Mouse (Mus musculus) limb, embryonic 10.5 days (tissue): ENCODE measurements around the gene Il4. TPM values are rescaled to one million over a fixed set of nuclear protein-coding genes. Genes with fewer than 3 reads are reported as not detected.
A peak's percentile ranks its signal among the peaks of the same experiment; 100 is the strongest.

ENCODE experiments used
- DNase-seq: peaks from one replicate; pipeline ENCODE4 v3.0.0-alpha.2; 2017; ENCODE audit warnings: low spot score
- H3K27ac ChIP-seq: fragments of 300-500 bp; sonication (generic); 2 replicates; pipeline ENCODE4 v1.5.1; 2016; ENCODE audit warnings: mild to moderate bottlenecking
- H3K27me3 ChIP-seq: fragments of 300-500 bp; sonication (generic); 2 replicates; pipeline ENCODE4 v1.6.1; 2016; ENCODE audit warnings: low read depth, mild to moderate bottlenecking; ENCODE audit not compliant: poor library complexity, severe bottlenecking
- H3K36me3 ChIP-seq: fragments of 300-500 bp; sonication (generic); 2 replicates; pipeline ENCODE4 v1.6.1; 2016; ENCODE audit warnings: mild to moderate bottlenecking, moderate library complexity
- H3K4me1 ChIP-seq: fragments of 300-500 bp; sonication (generic); 2 replicates; pipeline ENCODE4 v1.6.1; 2016
- H3K4me3 ChIP-seq: fragments of 300-500 bp; sonication (generic); 2 replicates; pipeline ENCODE4 v1.5.1; 2016; ENCODE audit warnings: mild to moderate bottlenecking, moderate library complexity
- H3K9me3 ChIP-seq: fragments of 300-500 bp; sonication (generic); replicated peaks from 2 replicates; pipeline ENCODE4 v1.6.1; 2016; ENCODE audit warnings: mild to moderate bottlenecking
- WGBS: fragments of 180-500 bp; shearing (Covaris S2); methylation state at CpG from one replicate; pipeline ENCODE4 v1.1.7; 2016; 5-methylcytosine and 5-hydroxymethylcytosine counted together
- polyA plus RNA-seq: library from polyadenylated mRNA; unstranded; fragments of >200 nt; fragmentation: Nextera tagmentation; extraction: Ambion mirVana; gene quantifications from 2 replicates; pipeline ENCODE4 v1.2.1, GENCODE M21; 2016

Gene Il4
- polyA plus RNA-seq, result 0.40 and 0.58 TPM in 2 replicates

GRCm38 (mm10) chr11:53618619-53619198 is at the start of gene Il4:
Gene Il4, minus strand, starts transcription at chr11:53618669.
- Histone ChIP-seq H3K36me3 (no peaks in the 10 kb centered on the region), H3K4me3 (no peak within 1 kb of the TSS), H3K9me3 (no peaks in the 10 kb centered on the region), H3K4me1 (no peaks in the 10 kb centered on the region), H3K27ac (no peak within 1 kb of the TSS), H3K27me3 (no peaks in the 10 kb centered on the region)
- WGBS, result 86% methylated on average over 7 of the region's 7 CpGs
- DNase-seq, result no peak

GRCm38 (mm10) chr11:53664091-53664490 is 45.6 kb upstream of the Il4 start:
- Histone ChIP-seq H3K27me3 (no peaks in the 10 kb centered on the region), H3K27ac (no peak overlapping the region), H3K9me3 (no peaks in the 10 kb centered on the region), H3K36me3 (peaks cover 41% of the 10 kb centered on the region), H3K4me1 (peaks cover 2% of the 10 kb centered on the region; the same call in 1 of the 2 replicates), H3K4me3 (no peak overlapping the region)
- no peak for DNase-seq
- WGBS, result 91% methylated on average over 5 of the region's 5 CpGs

- Histone ChIP-seq H3K27me3 (no peaks in the 10 kb centered on the region), H3K9me3 (no peaks in the 10 kb centered on the region), H3K36me3 (peaks cover 32% of the 10 kb centered on the region), H3K4me3 (no peak overlapping the region), H3K27ac (no peak overlapping the region), H3K4me1 (peaks cover 2% of the 10 kb centered on the region; the same call in 1 of the 2 replicates)
- DNase-seq, result no peak
- WGBS, result 83% methylated on average over 14 of the region's 14 CpGs
These were observed 44.6 kb upstream of the Il4 start for GRCm38 (mm10) chr11:53662794-53663674.

- Histone ChIP-seq H3K4me3 (no peak overlapping the region), H3K4me1 (no peaks in the 10 kb centered on the region), H3K27me3 (no peaks in the 10 kb centered on the region), H3K36me3 (peaks cover 25% of the 10 kb centered on the region), H3K9me3 (no peaks in the 10 kb centered on the region), H3K27ac (no peak overlapping the region)
- 92% methylated on average over 6 of the region's 6 CpGs for WGBS
- DNase-seq, result no peak
These were observed 39.4 kb upstream of the Il4 start for GRCm38 (mm10) chr11:53657828-53658227.

GRCm38 (mm10) chr11:53657381-53657780 is 38.9 kb upstream of the Il4 start:
- no peaks in the 10 kb centered on the region for H3K27me3 ChIP-seq
- H3K36me3 ChIP-seq, result peaks cover 28% of the 10 kb centered on the region
- WGBS, result 92% methylated on average over 8 of the region's 8 CpGs
- H3K4me1 ChIP-seq, result no peaks in the 10 kb centered on the region
- H3K9me3 ChIP-seq, result no peaks in the 10 kb centered on the region
- H3K4me3 ChIP-seq, result no peak overlapping the region
- DNase-seq, result no peak
- no peak overlapping the region for H3K27ac ChIP-seq

GRCm38 (mm10) chr11:53656558-53657202 is 38.2 kb upstream of the Il4 start:
- Histone ChIP-seq H3K27me3 (no peaks in the 10 kb centered on the region), H3K36me3 (peaks cover 36% of the 10 kb centered on the region), H3K9me3 (no peaks in the 10 kb centered on the region), H3K4me3 (no peak overlapping the region), H3K27ac (no peak overlapping the region), H3K4me1 (no peaks in the 10 kb centered on the region)
- no peak for DNase-seq
- 96% methylated on average over 9 of the region's 9 CpGs for WGBS

GRCm38 (mm10) chr11:53655043-53655442 is 36.6 kb upstream of the Il4 start:
- Histone ChIP-seq H3K4me3 (no peak overlapping the region), H3K27ac (no peak overlapping the region), H3K36me3 (peaks cover 52% of the 10 kb centered on the region), H3K9me3 (no peaks in the 10 kb centered on the region), H3K27me3 (no peaks in the 10 kb centered on the region), H3K4me1 (no peaks in the 10 kb centered on the region)
- 88% methylated on average over 5 of the region's 5 CpGs for WGBS
- DNase-seq, result no peak

GRCm38 (mm10) chr11:53652427-53652826 is 34.0 kb upstream of the Il4 start:
- Histone ChIP-seq H3K9me3 (no peaks in the 10 kb centered on the region), H3K4me1 (no peaks in the 10 kb centered on the region), H3K4me3 (no peak overlapping the region), H3K27ac (no peak overlapping the region), H3K36me3 (peaks cover 65% of the 10 kb centered on the region), H3K27me3 (no peaks in the 10 kb centered on the region)
- no peak for DNase-seq
- WGBS, result 96% methylated on average over 2 of the region's 2 CpGs

- no peak overlapping the region for H3K27ac ChIP-seq
- no peak overlapping the region for H3K4me3 ChIP-seq
- no peaks in the 10 kb centered on the region for H3K27me3 ChIP-seq
- WGBS, result 95% methylated on average over 4 of the region's 4 CpGs
- DNase-seq, result no peak
- H3K36me3 ChIP-seq, result peaks cover 65% of the 10 kb centered on the region
- no peaks in the 10 kb centered on the region for H3K9me3 ChIP-seq
- H3K4me1 ChIP-seq, result no peaks in the 10 kb centered on the region
These were observed 33.0 kb upstream of the Il4 start for GRCm38 (mm10) chr11:53651441-53651840.

- no peak for DNase-seq
- H3K27me3 ChIP-seq, result no peaks in the 10 kb centered on the region
- no peak overlapping the region for H3K4me3 ChIP-seq
- H3K36me3 ChIP-seq, result peaks cover 8% of the 10 kb centered on the region
- H3K9me3 ChIP-seq, result no peaks in the 10 kb centered on the region
- peaks cover 4% of the 10 kb centered on the region; the same call in 1 of the 2 replicates for H3K4me1 ChIP-seq
- H3K27ac ChIP-seq, result no peak overlapping the region
- WGBS, result 83% methylated on average over 5 of the region's 5 CpGs
These were observed 25.5 kb upstream of the Il4 start for GRCm38 (mm10) chr11:53644017-53644416.

- 83% methylated on average over 12 of the region's 12 CpGs for WGBS
- peaks cover 1% of the 10 kb centered on the region for H3K27me3 ChIP-seq
- H3K4me1 ChIP-seq, result peaks cover 5% of the 10 kb centered on the region
- no peaks in the 10 kb centered on the region for H3K9me3 ChIP-seq
- DNase-seq, result no peak
- H3K4me3 ChIP-seq, result no peak overlapping the region
- no peaks in the 10 kb centered on the region for H3K36me3 ChIP-seq
- H3K27ac ChIP-seq, result no peak overlapping the region
These were observed 24.3 kb upstream of the Il4 start for GRCm38 (mm10) chr11:53642744-53643279.

- whole genome bisulfite sequencing, result 76% methylated on average over 10 of the region's 10 CpGs
- H3K9me3 ChIP-seq, result no peaks in the 10 kb centered on the region
- peaks cover 32% of the 10 kb centered on the region for H3K4me1 ChIP-seq
- H3K4me3 ChIP-seq, result peak overlapping the region; percentile 34; the same call in 1 of the 2 replicates
- H3K27me3 ChIP-seq, result peaks cover 40% of the 10 kb centered on the region
- H3K36me3 ChIP-seq, result no peaks in the 10 kb centered on the region
- no peak for DNase-seq
- H3K27ac ChIP-seq, result peak overlapping the region; percentile 64; the same call in 1 of the 2 replicates
These were observed 19.4 kb upstream of the Il4 start for GRCm38 (mm10) chr11:53637803-53638260.
